Mouse (Mus musculus) embryonic fibroblast, embryonic 13.5 days (primary cell): ENCODE measurements around the gene Cuedc1.

Experiments used
- CTCF ChIP-seq: IDR thresholded peaks from 2 replicates; pipeline ENCODE4 v1.5.1; 2011; ENCODE audit warnings: mild to moderate bottlenecking, control low read depth, low read length, moderate library complexity, borderline replicate concordance; ENCODE audit not compliant: insufficient read depth
- POLR2A ChIP-seq: IDR thresholded peaks from 2 replicates; pipeline ENCODE4 v1.6.1; 2011; ENCODE audit warnings: low read depth, mild to moderate bottlenecking, control low read depth, low read length, moderate library complexity

DNA sequence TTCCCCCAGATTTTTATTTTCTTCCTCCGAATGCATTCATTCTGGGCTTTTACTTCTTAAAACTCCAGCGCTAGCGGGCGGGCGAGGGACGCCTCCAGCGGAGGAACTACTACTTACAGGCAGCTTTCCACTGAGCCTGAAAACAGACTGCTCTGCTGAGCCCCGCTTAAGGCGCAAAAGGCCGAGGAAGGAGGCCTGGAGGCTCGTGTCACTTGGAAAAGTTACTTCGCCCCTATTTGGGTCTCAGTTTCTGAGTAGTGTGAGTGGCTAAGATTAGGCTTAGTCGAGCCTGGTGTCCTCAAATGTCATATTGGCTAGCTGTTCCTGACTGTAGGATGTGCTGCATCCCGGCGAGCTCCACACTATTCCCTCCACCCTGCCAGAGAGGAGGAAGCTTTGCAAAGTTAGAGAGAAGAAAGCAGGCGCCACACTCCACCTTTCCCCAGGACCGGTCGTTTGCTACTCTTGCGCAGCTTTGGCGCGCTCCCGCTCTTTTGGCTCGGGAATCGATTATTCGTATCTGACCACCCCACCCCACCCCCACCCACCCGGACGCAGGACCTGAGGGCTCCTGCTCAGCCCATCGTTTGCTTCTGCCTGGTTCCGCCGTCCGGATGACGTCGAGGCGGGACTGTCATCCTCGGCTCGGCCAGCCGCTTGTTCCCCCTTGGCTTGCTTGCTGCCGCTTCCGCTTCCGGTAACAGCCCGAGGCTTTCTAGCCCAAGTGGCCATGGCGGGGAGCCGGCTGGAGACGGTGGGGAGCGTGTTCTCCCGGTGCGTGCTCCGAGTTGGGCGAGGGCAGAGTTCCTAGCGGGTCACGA, 106.1 kb downstream of the Cuedc1 start, which contains the start of gene Mrps23:
- TF ChIP-seq POLR2A, result peak; percentile 95
- TF ChIP-seq CTCF, result no peak
